Mouse (Mus musculus): Measurements from ENCODE around the gene Mdm1.
"Not testable (repeated sequence)": the region's sequence is repeated elsewhere in the genome, so short reads cannot be mapped to it uniquely, and the experiment has no call there.

Gene Mdm1

GRCm38 (mm10) chr10:118204642-118205041 is 63.0 kb downstream of the Mdm1 start, which contains the start of gene Il22:
Il22 (plus strand) TSS chr10:118204942.
- intact Hi-C loops (cut with DNase I) = no loop called here

- intact Hi-C loops (cut with DNase I) = not testable (repeated sequence)
Measured at GRCm38 (mm10) chr10:118215719-118216393, 74.2 kb downstream of the Mdm1 start.
